Mouse (Mus musculus) c-Kit-positive CD71-negative TER-119-negative erythroid progenitor cells, embryonic 14.5 days (primary cell): ENCODE data around the gene Gm42420.

Source experiments
- DNase-seq: peaks from one replicate; pipeline ENCODE4 v3.0.0-alpha.2; 2013; ENCODE audit warnings: low read depth

Gm42420 gene

GRCm38 (mm10) chr6:39573791-39574554, 11.6 kb upstream of the Gm42420 start, which contains the start of gene Adck2:
Gene Adck2 (plus strand): TSS chr6:39573873.
- peak; percentile 75 for DNase-seq

GRCm38 (mm10) chr6:39574555-39574869, 11.0 kb upstream of the Gm42420 start:
- no peak for DNase-seq

GRCm38 (mm10) chr6:39574951-39575350, 10.6 kb upstream of the Gm42420 start:
- DNase-seq, result no peak

DNA sequence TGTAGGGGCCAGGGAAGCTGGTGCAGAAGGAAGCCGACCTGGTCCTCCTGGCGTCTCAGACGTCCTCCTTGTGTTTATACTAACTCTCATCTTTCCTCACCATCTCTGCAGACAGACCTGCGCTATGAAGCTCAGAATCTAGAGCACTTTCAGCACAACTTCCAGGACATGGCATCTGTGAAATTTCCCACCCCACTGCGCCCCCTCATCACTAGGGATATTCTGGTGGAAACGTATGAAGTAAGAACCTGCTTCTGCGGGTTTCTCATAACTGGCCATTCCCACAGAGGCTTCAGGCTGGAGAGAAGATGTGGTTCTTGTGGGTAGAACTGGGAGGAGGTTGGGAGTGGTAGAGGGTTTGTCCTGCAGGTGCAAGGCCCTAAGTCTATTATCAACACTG, 6.0 kb upstream of the Gm42420 start:
- DNase-seq, result no peak

- no peak for DNase-seq
These were observed 5.0 kb upstream of the Gm42420 start for GRCm38 (mm10) chr6:39580558-39580957.

GRCm38 (mm10) chr6:39581087-39581784, 4.3 kb upstream of the Gm42420 start:
- no peak for DNase-seq

DNA sequence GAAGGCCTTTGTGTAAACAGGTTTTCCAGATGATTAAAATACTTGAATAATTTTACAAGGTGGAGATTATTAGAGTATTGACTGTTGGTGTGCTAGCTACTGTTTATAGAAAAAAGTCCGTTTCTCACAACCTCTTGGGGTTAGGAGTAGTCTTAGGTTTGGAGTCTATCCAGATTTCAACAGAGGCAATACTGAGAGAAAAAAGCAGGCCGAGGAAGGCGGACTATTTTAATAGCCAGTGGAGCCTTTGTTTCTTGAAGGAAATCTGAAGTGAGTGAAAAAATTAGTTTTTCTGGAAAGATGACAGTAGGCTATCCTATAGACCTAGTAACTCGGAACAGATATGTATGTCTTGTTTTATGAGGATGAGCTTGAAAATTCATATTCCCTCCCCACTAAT, 5.9 kb downstream of the Gm42420 start:
- DNase-seq, result no peak

DNA sequence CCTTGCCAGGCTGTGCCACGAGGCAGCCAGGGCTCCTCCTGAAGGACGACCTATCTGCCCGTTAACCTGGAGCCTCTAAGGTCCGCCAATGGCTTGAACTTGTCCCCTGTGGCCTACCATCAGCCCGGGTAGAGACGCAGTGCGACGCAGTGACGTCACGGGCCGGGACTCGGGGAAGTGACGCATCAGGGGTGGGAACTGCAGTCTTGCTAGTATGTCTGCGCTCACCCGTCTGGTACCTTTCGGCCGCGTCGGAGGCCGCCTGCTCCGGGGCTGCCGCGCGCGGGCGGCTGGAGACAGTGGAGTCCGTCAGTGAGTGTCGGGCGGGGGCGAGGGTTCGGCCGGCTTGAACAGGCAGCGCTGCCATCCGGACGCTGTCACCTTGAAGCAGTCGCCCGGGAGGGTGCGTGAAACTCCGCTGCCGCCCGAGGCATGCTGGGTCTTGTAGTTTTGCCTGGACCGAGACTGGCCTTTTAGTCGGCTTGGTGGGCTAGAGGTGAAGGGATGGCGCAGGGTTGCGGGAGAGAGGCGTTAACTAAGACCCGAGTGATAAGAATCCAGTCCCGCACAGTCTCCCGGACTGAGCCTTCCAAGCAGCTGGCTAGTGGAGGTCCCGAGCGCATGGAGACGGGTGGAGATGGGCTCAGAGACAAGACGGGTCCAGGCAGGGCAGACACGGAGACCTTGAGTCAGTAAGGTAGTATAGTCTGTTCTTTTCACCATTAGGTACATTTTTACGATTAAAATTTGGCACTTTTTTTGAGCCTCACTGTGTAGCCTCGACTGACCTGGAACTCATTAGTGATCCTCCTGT, 7.1 kb downstream of the Gm42420 start, which contains the start of gene Ndufb2:
TSS of gene Ndufb2 (plus strand) at position 174 of the 814 bp plus-strand sequence.
- DNase-seq, result peak; percentile 89

- DNase-seq, result no peak
These were observed 15.3 kb downstream of the Gm42420 start for GRCm38 (mm10) chr6:39600851-39601250.

GRCm38 (mm10) chr6:39601828-39602227, 16.3 kb downstream of the Gm42420 start:
- DNase-seq, result no peak

- DNase-seq, result no peak
These were observed 19.0 kb downstream of the Gm42420 start for GRCm38 (mm10) chr6:39604565-39604964.

DNA sequence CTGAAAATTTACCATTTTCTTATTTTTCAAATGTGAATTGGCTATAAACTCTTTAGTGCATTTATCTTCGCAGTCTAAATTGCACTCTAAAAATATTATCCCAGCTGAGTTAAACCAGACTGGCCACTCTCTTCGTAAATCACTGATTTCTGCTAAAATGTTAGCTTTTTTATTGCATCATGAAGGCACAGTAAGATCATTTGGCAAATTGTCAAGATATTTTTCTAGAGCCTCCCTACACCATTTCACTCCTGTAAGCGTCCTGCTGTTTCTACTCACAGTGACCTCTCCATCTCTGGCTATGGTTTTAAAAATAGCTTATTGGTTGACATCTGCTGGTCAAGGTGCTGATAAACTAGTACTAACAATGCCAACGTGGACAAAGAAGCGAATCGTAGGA, 20.5 kb downstream of the Gm42420 start:
- DNase-seq, result no peak

- DNase-seq, result no peak
These were observed 21.3 kb downstream of the Gm42420 start for GRCm38 (mm10) chr6:39606862-39607261.

DNA sequence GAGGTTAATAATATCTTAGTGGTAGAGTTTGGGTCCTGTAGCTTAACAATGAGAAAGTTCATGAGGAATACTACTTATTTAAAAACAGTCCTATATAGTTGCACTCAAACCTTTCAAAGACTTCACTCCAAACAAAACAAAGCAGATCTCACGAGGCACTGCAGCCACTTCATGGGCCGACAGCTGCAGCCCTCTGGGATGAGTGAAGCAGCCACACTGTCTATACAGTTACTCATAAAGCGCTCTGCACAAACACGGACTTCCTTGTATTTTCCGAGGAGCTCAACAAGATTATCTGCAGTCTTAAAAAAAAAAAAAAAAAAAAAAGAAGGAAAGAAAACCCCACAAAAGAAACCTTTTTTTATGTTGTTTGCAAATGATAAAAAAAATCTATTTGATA, 21.8 kb downstream of the Gm42420 start:
- no peak for DNase-seq

DNA sequence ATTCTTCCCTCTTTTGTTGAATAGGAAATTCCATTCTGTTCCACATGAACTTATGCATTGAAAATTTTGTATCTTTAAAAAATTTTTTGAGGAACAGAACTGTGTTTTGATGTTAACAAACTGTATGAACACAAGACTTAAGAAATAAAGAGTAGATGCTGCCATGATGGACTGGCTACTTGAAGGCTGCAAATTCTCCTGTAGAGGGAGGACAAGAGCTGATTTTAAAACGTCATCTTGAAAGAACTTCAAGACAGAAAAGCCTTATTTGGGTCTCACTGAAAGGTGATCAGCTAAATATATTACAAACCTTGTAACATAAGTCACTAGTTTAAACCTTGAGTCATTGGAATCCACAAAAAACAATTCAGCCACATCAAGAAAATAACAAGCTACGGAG, 24.7 kb downstream of the Gm42420 start:
- no peak for DNase-seq

GRCm38 (mm10) chr6:39611296-39611695, 25.7 kb downstream of the Gm42420 start:
- DNase-seq, result no peak
